Mouse (Mus musculus) midbrain, postnatal 0 days (tissue): ENCODE data around the gene Ssrp1. TPM values are rescaled to one million over a fixed set of nuclear protein-coding genes. Genes with fewer than 3 reads are reported as not detected.

Experiments
- ATAC-seq: fragments of 200-750 bp; cut with Nextera tagmentation; 2 replicates; pipeline ENCODE4 v1.8.0; 2017; ENCODE audit warnings: moderate number of reproducible peaks, mild to moderate bottlenecking, moderate TSS enrichment, moderate library complexity; ENCODE audit not compliant: low FRiP score
- DNase-seq: peaks from one replicate; pipeline ENCODE4 v3.0.0-alpha.2; 2015; ENCODE audit warnings: low spot score
- H3K27ac ChIP-seq: fragments of 300-500 bp; sonication (generic); 2 replicates; pipeline ENCODE4 v1.5.1; 2014; ENCODE audit warnings: low read depth, mild to moderate bottlenecking, low read length, mixed read lengths
- H3K27me3 ChIP-seq: fragments of 300-500 bp; sonication (generic); 2 replicates; pipeline ENCODE4 v1.6.1; 2014; ENCODE audit warnings: low read length, control low read depth, mixed read lengths; ENCODE audit not compliant: insufficient read depth
- H3K36me3 ChIP-seq: fragments of 300-500 bp; sonication (generic); 2 replicates; pipeline ENCODE4 v1.6.1; 2014; ENCODE audit warnings: low read length, control low read depth, mixed read lengths; ENCODE audit not compliant: insufficient read depth
- H3K4me1 ChIP-seq: fragments of 300-500 bp; sonication (generic); 2 replicates; pipeline ENCODE4 v1.6.1; 2014; ENCODE audit warnings: mild to moderate bottlenecking, control low read depth, antibody characterized with exemption, low read length, mixed read lengths; ENCODE audit not compliant: insufficient read depth
- H3K4me2 ChIP-seq: fragments of 300-500 bp; sonication (generic); 2 replicates; pipeline ENCODE4 v1.6.1; 2014; ENCODE audit warnings: low read depth, mild to moderate bottlenecking, low read length, mixed read lengths; ENCODE audit not compliant: poor library complexity, severe bottlenecking
- H3K4me3 ChIP-seq: fragments of 300-500 bp; sonication (generic); 2 replicates; pipeline ENCODE4 v1.5.1; 2014; ENCODE audit warnings: low read depth, mild to moderate bottlenecking, low read length, moderate library complexity
- H3K9ac ChIP-seq: fragments of 300-500 bp; sonication (generic); replicated peaks from 2 replicates; pipeline ENCODE4 v1.6.1; 2014; ENCODE audit warnings: mild to moderate bottlenecking, low read length, moderate library complexity, mixed read lengths; ENCODE audit not compliant: poor library complexity, severe bottlenecking
- H3K9me3 ChIP-seq: fragments of 300-500 bp; sonication (generic); 2 replicates; pipeline ENCODE4 v1.6.1; 2016; ENCODE audit warnings: low read length, control low read depth
- CTCF ChIP-seq: IDR thresholded peaks from 2 replicates; pipeline ENCODE4 v1.5.1; 2016; ENCODE audit warnings: antibody characterized with exemption, mild to moderate bottlenecking
- WGBS: fragments of 180-500 bp; shearing (Covaris S2); extraction: QIAGEN DNeasy Blood & Tissue Kit; methylation state at CpG from one replicate; pipeline ENCODE4 v1.1.7; 2014; 5-methylcytosine and 5-hydroxymethylcytosine counted together
- polyA plus RNA-seq: library from polyadenylated mRNA; unstranded; fragments of >200 nt; fragmentation: Nextera tagmentation; extraction: Ambion mirVana; gene quantifications from 2 replicates; pipeline ENCODE4 v1.2.1, GENCODE M21; 2015
- total RNA-seq: library from RNA; depleted of rRNA; stranded (reverse); fragments of >200 nt; gene quantifications from 2 replicates; pipeline ENCODE4 v1.2.3, GENCODE M21; 2014

Gene Ssrp1
- total and polyA plus RNA-seq, 2 experiments from 2014 or later: 123 to 153 TPM

DNA sequence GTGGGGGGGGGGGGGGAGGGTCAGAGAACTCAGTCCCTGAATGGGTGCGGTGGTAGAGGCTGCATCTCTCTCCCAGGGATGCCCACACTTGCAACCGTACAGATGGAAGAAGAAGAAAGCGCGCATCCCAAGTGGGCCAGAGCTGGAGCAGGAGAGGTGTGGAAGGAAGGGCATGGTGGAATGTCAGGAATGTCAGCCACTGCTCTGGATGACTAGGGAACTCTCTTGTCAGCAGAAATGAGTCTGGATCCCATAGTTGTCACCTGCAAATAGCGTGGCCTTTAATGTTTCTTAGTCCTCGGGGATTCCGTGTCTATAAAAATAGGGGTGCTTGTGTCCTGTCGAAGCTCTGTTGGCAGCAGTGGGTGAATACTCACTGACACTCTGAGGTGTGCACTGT is 34.5 kb upstream of the Ssrp1 start:
- WGBS: 90% methylated on average over 8 of the region's 8 CpGs
- Histone ChIP-seq H3K27me3 (no peaks in the 10 kb centered on the region), H3K27ac (no peak overlapping the region), H3K9me3 (no peaks in the 10 kb centered on the region), H3K36me3 (no peaks in the 10 kb centered on the region), H3K4me1 (no peaks in the 10 kb centered on the region), H3K9ac (no peak overlapping the region), H3K4me3 (no peak overlapping the region), H3K4me2 (no peak overlapping the region)
- DNase-seq: no peak
- no peak for ATAC-seq
- TF ChIP-seq CTCF: no peak

DNA sequence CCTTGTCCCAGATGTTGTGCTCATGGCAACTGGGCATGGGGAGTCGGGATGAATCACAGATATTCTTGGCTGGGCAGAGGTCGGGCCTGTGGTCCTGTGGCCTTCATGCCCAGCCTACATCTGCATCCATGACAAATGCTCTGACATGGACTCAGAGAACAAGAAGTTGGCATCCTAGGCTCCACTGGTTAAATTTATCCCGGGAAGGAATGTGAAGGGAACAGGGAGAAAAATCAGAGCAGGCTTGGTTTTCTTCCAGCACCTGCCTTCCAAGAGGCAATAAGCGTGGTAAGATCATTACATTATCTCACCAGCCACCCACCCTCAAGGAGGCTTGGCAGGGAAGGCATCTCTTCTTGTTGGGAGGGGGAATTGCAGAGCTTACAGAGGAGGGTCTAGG is 32.7 kb upstream of the Ssrp1 start:
- WGBS: 87% methylated on average over 4 of the region's 4 CpGs
- no peak for DNase-seq

DNA sequence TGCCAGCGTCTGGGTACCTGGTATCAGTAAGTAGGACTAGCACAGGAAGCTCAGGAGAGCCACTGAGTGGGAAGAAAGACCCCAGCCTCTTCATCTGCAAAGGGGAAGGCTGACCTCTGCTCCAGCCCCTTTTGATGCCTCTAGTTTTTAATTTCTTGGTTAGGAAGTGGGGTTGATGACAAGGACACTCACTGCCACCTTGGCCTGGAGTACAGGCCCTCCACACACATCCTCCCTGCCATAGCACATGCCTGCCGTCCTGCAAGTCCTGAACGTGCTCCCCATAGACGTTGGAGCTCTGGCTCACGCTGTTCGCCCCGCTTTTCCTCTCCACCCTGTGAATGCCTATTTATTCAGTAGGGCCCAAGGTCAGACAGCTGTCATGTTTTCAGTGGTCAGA is 30.4 kb upstream of the Ssrp1 start:
- Histone ChIP-seq H3K9me3 (no peaks in the 10 kb centered on the region), H3K9ac (no peak overlapping the region), H3K4me1 (no peaks in the 10 kb centered on the region), H3K36me3 (no peaks in the 10 kb centered on the region), H3K4me3 (no peak overlapping the region), H3K4me2 (no peak overlapping the region), H3K27me3 (no peaks in the 10 kb centered on the region), H3K27ac (no peak overlapping the region)
- no peak for TF ChIP-seq CTCF
- DNase-seq (no peak), ATAC-seq (no peak)
- 85% methylated on average over 7 of the region's 7 CpGs for WGBS

More for the DNA sequence above, 32.7 kb upstream of the Ssrp1 start:
- no peak for TF ChIP-seq CTCF
- no peaks in the 10 kb centered on the region for H3K36me3 ChIP-seq
- H3K4me2 ChIP-seq: no peak overlapping the region
- ATAC-seq: no peak
- no peaks in the 10 kb centered on the region for H3K4me1 ChIP-seq
- H3K9me3 ChIP-seq: no peaks in the 10 kb centered on the region
- no peak overlapping the region for H3K4me3 ChIP-seq
- H3K9ac ChIP-seq: no peak overlapping the region
- no peaks in the 10 kb centered on the region for H3K27me3 ChIP-seq
- no peak overlapping the region for H3K27ac ChIP-seq

GRCm38 (mm10) chr2:85007729-85008128 is 29.3 kb upstream of the Ssrp1 start:
- Histone ChIP-seq H3K9me3 (no peaks in the 10 kb centered on the region), H3K4me1 (no peaks in the 10 kb centered on the region), H3K36me3 (no peaks in the 10 kb centered on the region), H3K4me3 (no peak overlapping the region), H3K27me3 (no peaks in the 10 kb centered on the region), H3K4me2 (no peak overlapping the region), H3K27ac (no peak overlapping the region), H3K9ac (no peak overlapping the region)
- ATAC-seq (no peak), DNase-seq (peak; percentile 17)
- WGBS: 23% methylated on average over 4 of the region's 4 CpGs
- peak; percentile 69 for TF ChIP-seq CTCF

DNA sequence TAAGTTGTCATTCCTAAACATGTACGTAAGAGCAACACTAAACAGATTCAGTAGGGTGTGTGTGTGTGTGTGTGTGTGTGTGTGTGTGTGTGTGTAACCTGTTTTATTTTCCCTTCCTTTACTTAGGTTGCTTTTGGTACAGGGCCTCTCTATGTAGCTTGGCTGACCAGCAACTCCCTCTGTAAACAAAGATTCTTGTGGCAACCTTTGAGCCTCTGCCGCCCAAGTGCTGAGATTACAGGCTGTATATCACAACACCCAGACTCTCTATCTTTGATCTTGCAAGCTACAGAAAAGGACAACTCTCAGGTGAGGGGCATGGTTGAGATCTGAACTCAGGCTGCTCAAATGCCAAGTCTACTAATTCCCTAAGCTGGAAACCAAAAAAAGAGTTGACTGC is 27.8 kb upstream of the Ssrp1 start:
- no peaks in the 10 kb centered on the region for H3K27me3 ChIP-seq
- H3K9ac ChIP-seq: no peak overlapping the region
- H3K9me3 ChIP-seq: no peaks in the 10 kb centered on the region
- H3K36me3 ChIP-seq: no peaks in the 10 kb centered on the region
- DNase-seq (no peak), ATAC-seq (no peak)
- no peak overlapping the region for H3K27ac ChIP-seq
- H3K4me1 ChIP-seq: no peaks in the 10 kb centered on the region
- WGBS: 78% methylated on average over 2 of the region's 2 CpGs
- H3K4me2 ChIP-seq: no peak overlapping the region
- no peak overlapping the region for H3K4me3 ChIP-seq
- TF ChIP-seq CTCF: no peak

DNA sequence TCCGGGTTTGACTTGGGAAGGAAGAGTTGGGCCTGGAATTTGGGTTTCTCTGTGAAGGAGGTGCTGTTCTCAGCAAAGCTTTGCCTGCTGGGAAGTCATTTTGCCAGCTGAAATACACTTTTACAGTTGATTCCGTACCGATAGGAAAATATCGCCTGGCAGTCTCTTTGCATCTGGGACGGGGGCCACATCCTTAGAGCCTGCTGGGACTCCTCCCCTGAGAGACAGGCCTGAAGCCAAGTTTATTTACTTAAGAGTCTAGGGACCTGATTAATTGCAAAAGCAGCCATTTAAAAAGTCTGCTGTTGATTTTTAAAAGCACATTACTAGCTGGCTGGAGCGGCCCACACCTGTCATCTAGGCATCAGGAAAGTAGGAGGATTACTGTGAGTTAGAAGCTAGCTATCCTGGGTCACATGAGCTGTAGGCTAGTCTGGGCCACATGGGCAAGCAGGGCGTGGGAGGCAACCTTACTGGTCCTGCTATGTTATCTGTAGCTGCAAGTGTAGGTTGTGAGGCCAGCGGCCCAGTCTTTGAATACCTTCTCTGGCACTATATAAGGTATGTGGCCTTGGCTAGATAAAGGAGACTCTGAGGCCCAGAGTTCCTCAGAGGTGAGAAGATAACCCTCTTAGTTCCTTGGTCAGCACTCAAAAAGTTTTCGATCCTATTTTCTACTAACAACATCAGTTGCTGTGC is 25.0 kb upstream of the Ssrp1 start:
- no peak for TF ChIP-seq CTCF
- 70% methylated on average over 9 of the region's 9 CpGs for WGBS
- Histone ChIP-seq H3K27ac (no peak overlapping the region), H3K36me3 (no peaks in the 10 kb centered on the region), H3K4me2 (no peak overlapping the region), H3K27me3 (no peaks in the 10 kb centered on the region), H3K4me1 (no peaks in the 10 kb centered on the region), H3K9ac (no peak overlapping the region), H3K4me3 (no peak overlapping the region), H3K9me3 (no peaks in the 10 kb centered on the region)
- no peak for ATAC-seq
- no peak for DNase-seq
